Mouse (Mus musculus) CH12.LX (cell line): ENCODE measurements around the gene Gm10717.
"Not testable (repeated sequence)": the region's sequence is repeated elsewhere in the genome, so short reads cannot be mapped to it uniquely, and the experiment has no call there.

Experiments used
- CTCF ChIP-seq, 2 experiments: IDR thresholded peaks in 1 of 2; conservative IDR thresholded peaks in 1 of 2; 2 replicates each; pipeline ENCODE4 v1.5.1; 2011 to 2012; ENCODE audit warnings: low read depth in 2 of 2, low read length in 2 of 2, improper control_type of control experiment in 1 of 2, inconsistent platforms in 1 of 2, mild to moderate bottlenecking in 1 of 2, moderate library complexity in 1 of 2
- MAFK ChIP-seq: IDR thresholded peaks from 2 replicates; pipeline ENCODE4 v1.6.1; 2011; ENCODE audit warnings: low read length, improper control_type of control experiment; ENCODE audit not compliant: insufficient replicate concordance

DNA sequence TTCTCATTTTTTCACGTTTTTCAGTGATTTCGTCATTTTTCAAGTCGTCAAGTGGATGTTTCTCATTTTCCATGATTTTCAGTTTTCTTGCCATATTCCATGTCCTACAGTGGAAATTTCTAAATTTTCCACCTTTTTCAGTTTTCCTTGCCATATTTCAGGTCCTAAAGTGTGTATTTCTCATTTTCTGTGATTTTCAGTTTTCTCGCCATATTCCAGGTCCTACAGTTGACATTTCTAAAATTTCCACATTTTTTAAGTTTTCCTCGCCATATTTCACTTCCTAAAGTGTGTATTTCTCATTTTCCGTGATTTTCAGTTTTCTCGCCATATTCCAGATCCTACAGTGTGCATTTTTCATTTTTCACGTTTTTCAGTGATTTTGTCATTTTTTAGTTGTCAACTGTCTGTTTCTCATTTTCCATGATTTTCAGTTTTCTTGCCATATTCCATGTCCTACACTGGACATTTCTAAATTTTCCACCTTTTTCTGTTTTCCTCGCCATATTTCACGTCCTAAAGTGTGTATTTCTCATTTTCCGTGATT lies 12.4 kb upstream of the Gm10717 start, which contains the start of gene Gm10721:
- TF ChIP-seq CTCF (conservative IDR thresholded peaks at IDR 0.05 in 1 of 2, IDR thresholded peaks at IDR 0.05 in 1 of 2; ENCODE audit: low read depth in 2 of 2, low read length in 2 of 2); MAFK: not testable (repeated sequence)
